Mouse (Mus musculus) bone marrow macrophage, adult 2 months (primary cell): Measurements from ENCODE around the gene Pitpnm3.

Experiments used
- CTCF ChIP-seq: IDR thresholded peaks from 2 replicates; pipeline ENCODE4 v1.5.1; 2012; ENCODE audit warnings: low read depth, mild to moderate bottlenecking, low read length, moderate library complexity
- POLR2A ChIP-seq: IDR thresholded peaks from 2 replicates; pipeline ENCODE4 v1.6.1; 2012; ENCODE audit warnings: mild to moderate bottlenecking, low read depth, low read length, borderline replicate concordance

- TF ChIP-seq POLR2A (no peak), CTCF (no peak)
Measured at GRCm38 (mm10) chr11:72135383-72136158, at the start of gene Pitpnm3.
